Mouse (Mus musculus) olfactory bulb, adult 2 months (tissue): Measurements from ENCODE around the gene Tor1b. TPM values are rescaled to one million over a fixed set of nuclear protein-coding genes. Genes with fewer than 3 reads are reported as not detected.

ENCODE experiments used
- H3K27ac ChIP-seq: fragments of 200-500 bp; 2 replicates; pipeline ENCODE4 v1.5.1; 2012; ENCODE audit warnings: low read depth, low read length; ENCODE audit not compliant: insufficient read depth
- H3K4me1 ChIP-seq: fragments of 200-500 bp; 2 replicates; pipeline ENCODE4 v1.6.1; 2012; ENCODE audit warnings: low read length; ENCODE audit not compliant: control insufficient read depth, insufficient read depth
- H3K4me3 ChIP-seq: fragments of 200-500 bp; 2 replicates; pipeline ENCODE4 v1.5.1; 2012; ENCODE audit warnings: mild to moderate bottlenecking, low read depth, low read length, moderate library complexity; ENCODE audit not compliant: insufficient read depth
- CTCF ChIP-seq: fragments of 200-500 bp; IDR thresholded peaks from 2 replicates; pipeline ENCODE4 v1.5.1; 2012; ENCODE audit warnings: low read depth, mild to moderate bottlenecking, low read length, moderate library complexity; ENCODE audit not compliant: insufficient read depth
- POLR2A ChIP-seq: fragments of 200-500 bp; IDR thresholded peaks from 2 replicates; pipeline ENCODE4 v1.6.1; 2012; ENCODE audit warnings: mild to moderate bottlenecking, low read depth, low read length, moderate library complexity; ENCODE audit not compliant: insufficient read depth
- WGBS: fragments of 180-500 bp; shearing (Covaris S2); methylation state at CpG from one replicate; pipeline ENCODE4 v1.1.7; 2018; 5-methylcytosine and 5-hydroxymethylcytosine counted together
- polyA plus RNA-seq: library from polyadenylated mRNA; stranded (reverse); fragments of >200 nt; gene quantifications from 2 replicates; pipeline ENCODE4 v1.2.4, GENCODE M21; 2012; ENCODE audit warnings: low replicate concordance; ENCODE audit not compliant: missing spikeins, insufficient read depth, insufficient read length

The Tor1b gene
- polyA plus RNA-seq, 1 experiment = not detected

DNA sequence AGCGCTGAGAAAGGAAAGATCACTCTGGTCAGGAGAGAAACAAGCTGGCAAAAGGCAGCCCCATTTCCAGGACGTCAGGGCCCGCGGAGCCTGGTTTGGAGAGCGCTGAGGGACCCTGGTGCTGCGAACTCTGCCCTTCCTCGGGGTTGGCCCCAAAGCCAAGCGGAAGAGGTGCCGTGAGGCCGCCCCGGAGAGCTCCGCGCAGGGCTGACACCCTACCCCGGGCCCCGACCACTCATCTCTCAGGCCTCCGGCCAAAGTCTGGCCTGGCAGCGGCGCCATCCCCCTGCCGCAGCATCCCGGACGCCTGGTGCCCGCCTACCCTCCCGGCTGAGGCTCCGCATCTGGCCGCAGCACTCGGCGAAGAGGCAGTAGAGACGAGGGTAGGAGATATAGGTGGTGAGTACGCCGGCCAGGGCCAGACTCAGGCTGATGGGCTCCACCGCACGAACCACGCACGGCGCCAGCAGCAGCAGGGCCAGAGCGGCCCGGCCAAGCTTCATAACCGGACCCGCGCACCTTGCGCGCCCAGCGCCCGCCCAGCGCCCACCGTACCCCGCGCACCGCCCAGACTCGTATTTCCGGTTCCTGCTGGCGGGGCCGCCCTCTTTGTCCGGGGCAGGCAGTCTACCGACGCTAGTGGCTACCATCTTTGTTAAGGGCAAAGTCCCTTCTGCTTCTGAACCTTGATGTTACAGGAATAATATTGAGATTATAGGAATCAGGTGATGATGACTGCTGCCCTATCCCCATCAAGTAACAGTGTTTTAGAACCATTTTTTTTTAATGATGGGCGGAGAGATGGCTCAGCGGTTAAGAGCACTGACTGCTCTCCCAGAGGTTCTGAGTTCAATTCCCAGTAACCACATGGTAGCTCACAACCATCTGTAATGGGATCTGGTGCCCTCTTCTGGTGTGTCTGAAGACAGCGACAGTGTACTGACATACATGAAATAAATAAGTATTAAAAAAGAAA, 14.9 kb downstream of the Tor1b start, which contains the start of gene Tor1a:
Tor1a (minus strand) TSS at position 582 of the 976 bp plus-strand sequence.
- Histone ChIP-seq H3K27ac (0 out of 2 replicates have a peak within 1 kb of the TSS, but pooled peaks have one; percentile 18), H3K4me1 (peaks cover 25% of the 10 kb centered on the region), H3K4me3 (peak within 1 kb of the TSS; percentile 77)
- 2% methylated on average over 59 of the region's 59 CpGs for WGBS
- TF ChIP-seq CTCF (no peak), POLR2A (peak; percentile 81)

DNA sequence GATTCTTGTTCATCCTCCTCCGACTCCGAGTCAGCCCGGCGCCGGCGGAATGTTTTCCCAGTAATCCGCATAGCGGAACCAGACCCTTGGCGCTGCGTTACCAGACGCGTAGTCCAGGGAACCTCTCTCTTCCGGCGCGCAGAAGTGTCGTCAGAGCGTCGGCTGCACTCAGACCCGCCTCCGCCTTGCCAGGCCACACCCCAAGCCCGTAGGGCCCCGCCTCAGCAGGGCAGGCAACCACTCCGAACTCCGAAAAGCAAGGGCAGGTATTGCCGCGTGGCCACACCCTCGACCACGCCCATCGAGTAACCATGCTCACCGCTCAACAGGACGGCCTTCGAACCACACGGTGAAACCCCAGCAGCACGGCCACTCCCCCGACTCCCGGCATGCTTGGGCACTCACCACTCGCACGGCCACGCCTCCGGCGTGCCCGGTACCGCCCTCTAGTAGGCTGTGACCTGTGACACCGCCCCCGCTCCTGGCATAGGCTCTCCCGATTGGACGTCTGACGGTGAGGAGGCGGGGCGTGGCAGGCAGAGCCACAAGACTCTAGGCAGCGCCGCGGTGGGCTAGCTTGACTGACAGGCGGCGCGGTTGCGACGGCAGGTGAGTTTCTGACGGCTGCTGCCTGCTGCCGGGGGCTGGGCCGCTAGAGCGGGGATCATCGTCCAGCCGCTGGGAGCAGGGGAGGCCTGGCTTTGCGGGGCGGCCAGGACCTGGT, 29.2 kb downstream of the Tor1b start, which contains the start of the genes BC005624 and Usp20:
BC005624 (minus strand) TSS at position 412 of the 724 bp plus-strand sequence.
Usp20 (plus strand) TSS at position 490 of the 724 bp plus-strand sequence.
- WGBS = under 1% methylated on average over 65 of the region's 66 CpGs
- TF ChIP-seq POLR2A (peak; percentile 54), CTCF (no peak)
- peak within 1 kb of the TSS; percentile 63 for H3K4me3 ChIP-seq
- peaks cover 15% of the 10 kb centered on the region for H3K4me1 ChIP-seq
- H3K27ac ChIP-seq = peak within 1 kb of the TSS; percentile 2; the same call in 1 of the 2 replicates

GRCm38 (mm10) chr2:30983024-30983423, 30.3 kb downstream of the Tor1b start:
- Histone ChIP-seq H3K27ac (no peak overlapping the region), H3K4me3 (peak overlapping the region; percentile 63), H3K4me1 (peaks cover 15% of the 10 kb centered on the region)
- TF ChIP-seq CTCF = no peak
- TF ChIP-seq POLR2A = no peak
- 18% methylated on average over 7 of the region's 7 CpGs for WGBS

DNA sequence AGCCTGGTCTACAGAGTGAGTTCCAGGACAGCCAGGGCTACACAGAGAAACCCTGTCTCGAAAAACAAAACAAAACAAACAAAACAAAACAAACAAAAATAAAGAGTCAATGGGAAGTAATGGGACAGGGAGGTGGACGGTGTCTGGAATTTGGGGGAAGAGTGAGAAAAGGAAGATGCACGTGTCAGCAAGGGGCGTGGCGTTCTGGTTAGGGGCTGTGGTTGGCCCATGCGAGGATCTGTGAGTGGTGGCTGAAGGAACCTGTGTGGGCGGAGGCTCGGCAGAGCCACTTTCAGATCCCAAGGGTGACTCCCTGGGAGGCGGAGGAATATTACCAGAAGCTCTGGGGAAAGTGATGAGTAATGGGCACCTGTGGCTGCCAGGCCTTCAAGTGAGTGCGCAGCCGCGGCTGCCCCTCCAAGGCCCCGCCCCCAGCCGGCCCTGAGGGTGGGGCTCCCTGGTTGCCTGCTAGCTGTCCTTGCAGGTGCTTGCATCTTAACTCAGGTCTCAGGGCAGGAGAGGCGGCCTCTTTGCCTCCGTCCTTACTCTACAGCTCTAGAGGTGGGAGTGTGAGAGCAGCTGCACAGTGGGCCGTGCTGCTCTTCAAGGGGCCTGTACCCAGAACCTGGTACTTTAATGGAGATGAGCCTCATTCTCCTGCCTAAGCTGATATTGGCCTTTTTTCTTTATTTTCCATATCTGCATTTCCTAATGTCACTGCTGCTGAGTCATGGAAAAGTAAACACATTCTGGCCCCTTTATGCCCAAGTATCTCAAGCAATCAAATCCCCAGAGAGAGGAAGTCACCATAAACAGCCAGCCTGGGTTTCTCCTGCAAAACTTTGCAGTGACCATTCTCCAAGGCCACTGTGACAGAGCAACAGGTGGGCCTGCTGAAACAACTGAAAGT, 32.6 kb downstream of the Tor1b start:
- H3K4me3 ChIP-seq = no peak overlapping the region
- 31% methylated on average over 17 of the region's 17 CpGs for whole genome bisulfite sequencing
- no peak overlapping the region for H3K27ac ChIP-seq
- TF ChIP-seq CTCF (no peak), POLR2A (no peak)
- peaks cover 15% of the 10 kb centered on the region for H3K4me1 ChIP-seq

- no peak for TF ChIP-seq POLR2A
- TF ChIP-seq CTCF = no peak
- H3K27ac ChIP-seq = no peak overlapping the region
- no peak overlapping the region for H3K4me3 ChIP-seq
- 93% methylated on average over 9 of the region's 9 CpGs for WGBS
- H3K4me1 ChIP-seq = peaks cover 5% of the 10 kb centered on the region; the same call in 1 of the 2 replicates
Observed at GRCm38 (mm10) chr2:30990221-30990620, 37.5 kb downstream of the Tor1b start.

GRCm38 (mm10) chr2:30994853-30995252, 42.1 kb downstream of the Tor1b start:
- TF ChIP-seq CTCF = no peak
- TF ChIP-seq POLR2A = no peak
- 83% methylated on average over 4 of the region's 4 CpGs for WGBS

DNA sequence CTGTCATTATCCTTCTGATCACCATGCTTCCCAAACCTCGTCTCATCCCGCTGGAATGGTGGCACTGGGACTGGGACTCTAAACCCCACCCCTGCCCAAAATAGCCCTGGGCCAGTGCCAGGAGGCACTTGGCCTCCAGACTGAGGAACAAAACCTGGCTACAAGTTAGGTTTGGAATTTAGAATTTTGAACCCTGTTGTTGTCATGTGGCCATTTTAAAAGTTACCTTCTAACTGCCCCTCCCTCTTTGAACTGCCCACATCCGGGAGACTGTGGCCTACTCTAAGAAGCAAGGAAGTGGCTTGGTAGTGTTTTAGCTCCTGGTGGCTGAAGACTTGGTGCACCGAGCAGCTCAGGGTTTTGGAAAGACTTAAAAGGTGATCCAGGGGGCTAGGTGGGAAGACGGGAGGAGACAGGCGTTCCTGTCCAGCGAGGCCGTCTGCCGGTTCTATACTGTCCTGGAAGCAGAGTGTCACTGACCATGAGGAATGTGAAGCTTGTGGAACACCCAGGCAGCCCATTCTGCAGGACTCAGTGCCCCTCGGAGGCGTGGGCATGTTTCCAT, 42.8 kb downstream of the Tor1b start:
- no peak for TF ChIP-seq POLR2A
- TF ChIP-seq CTCF = no peak
- 64% methylated on average over 11 of the region's 11 CpGs for WGBS
- Histone ChIP-seq H3K4me1 (peaks cover 13% of the 10 kb centered on the region), H3K27ac (no peak overlapping the region), H3K4me3 (no peak overlapping the region)

More at GRCm38 (mm10) chr2:30994853-30995252, 42.1 kb downstream of the Tor1b start:
- no peak overlapping the region for H3K4me3 ChIP-seq
- peaks cover 13% of the 10 kb centered on the region for H3K4me1 ChIP-seq
- H3K27ac ChIP-seq = no peak overlapping the region
